Mouse (Mus musculus) heart, embryonic 14.5 days (tissue): Measurements from ENCODE around the gene Rtn4. TPM values are rescaled to one million over a fixed set of nuclear protein-coding genes. Genes with fewer than 3 reads are reported as not detected.

Source experiments
- ATAC-seq: fragments of 200-750 bp; cut with Nextera tagmentation; 2 replicates; pipeline ENCODE4 v1.8.0; 2017; ENCODE audit warnings: low read depth, moderate TSS enrichment; ENCODE audit not compliant: insufficient number of reproducible peaks, insufficient read depth, low FRiP score
- H3K27ac ChIP-seq, 2 experiments: fragments of 200-500 bp in 1 of 2; fragments of 300-500 bp in 1 of 2; sonication (generic) in 1 of 2; replicated peaks in 1 of 2; 2 replicates each; pipeline ENCODE4 v1.5.1; 2012 to 2014; ENCODE audit warnings: low read depth in 2 of 2, low read length in 2 of 2, control low read depth in 1 of 2, mild to moderate bottlenecking in 1 of 2, mixed read lengths in 1 of 2; ENCODE audit not compliant: control insufficient read depth in 1 of 2, insufficient read depth in 1 of 2
- H3K27me3 ChIP-seq: fragments of 300-500 bp; sonication (generic); 2 replicates; pipeline ENCODE4 v1.6.1; 2014; ENCODE audit warnings: mild to moderate bottlenecking, low read length, control low read depth; ENCODE audit not compliant: control insufficient read depth, insufficient read depth
- H3K36me3 ChIP-seq: fragments of 300-500 bp; sonication (generic); 2 replicates; pipeline ENCODE4 v1.6.1; 2014; ENCODE audit warnings: mild to moderate bottlenecking, control low read depth, low read length, mixed read lengths; ENCODE audit not compliant: control insufficient read depth, insufficient read depth
- H3K4me1 ChIP-seq, 2 experiments: fragments of 200-500 bp in 1 of 2; fragments of 300-500 bp in 1 of 2; sonication (generic) in 1 of 2; 2 replicates each; pipeline ENCODE4 v1.6.1; 2012 to 2014; ENCODE audit warnings: low read length in 2 of 2, control low read depth in 1 of 2, mixed read lengths in 1 of 2; ENCODE audit not compliant: control insufficient read depth in 2 of 2, insufficient read depth in 2 of 2
- H3K4me2 ChIP-seq: fragments of 300-500 bp; sonication (generic); 2 replicates; pipeline ENCODE4 v1.6.1; 2014; ENCODE audit warnings: mild to moderate bottlenecking, low read length
- H3K4me3 ChIP-seq, 2 experiments: fragments of 200-500 bp in 1 of 2; fragments of 300-500 bp in 1 of 2; sonication (generic) in 1 of 2; 2 replicates each; pipeline ENCODE4 v1.5.1; 2012 to 2014; ENCODE audit warnings: low read length in 2 of 2, mild to moderate bottlenecking in 2 of 2, control low read depth in 1 of 2, low read depth in 1 of 2, moderate library complexity in 1 of 2; ENCODE audit not compliant: control insufficient read depth in 1 of 2, insufficient read depth in 1 of 2
- H3K9ac ChIP-seq: fragments of 300-500 bp; sonication (generic); 2 replicates; pipeline ENCODE4 v1.6.1; 2014; ENCODE audit warnings: mild to moderate bottlenecking, low read length
- H3K9me3 ChIP-seq: fragments of 300-500 bp; sonication (generic); 2 replicates; pipeline ENCODE4 v1.6.1; 2016; ENCODE audit warnings: low read length, control low read depth; ENCODE audit not compliant: control insufficient read depth
- WGBS: fragments of 180-500 bp; shearing (Covaris S2); extraction: QIAGEN DNeasy Blood & Tissue Kit; methylation state at CpG from one replicate; pipeline ENCODE4 v1.1.7; 2014; 5-methylcytosine and 5-hydroxymethylcytosine counted together
- polyA plus RNA-seq: library from polyadenylated mRNA; unstranded; fragments of >200 nt; fragmentation: Nextera tagmentation; extraction: Ambion mirVana; gene quantifications from 2 replicates; pipeline ENCODE4 v1.2.1, GENCODE M21; 2014

Gene Rtn4
- polyA plus RNA-seq, 1 experiment from 2014 or later: 68.3 TPM

- H3K4me2 ChIP-seq: no peak overlapping the region
- H3K27ac ChIP-seq: no peak overlapping the region
- H3K4me3 ChIP-seq: no peak overlapping the region
- H3K36me3 ChIP-seq: no peaks in the 10 kb centered on the region
- peaks cover 12 to 35% of the 10 kb centered on the region in 2 experiments for H3K4me1 ChIP-seq
- no peak overlapping the region for H3K9ac ChIP-seq
- ATAC-seq: no peak
- no peaks in the 10 kb centered on the region for H3K9me3 ChIP-seq
- 70% methylated on average over 2 of the region's 2 CpGs for WGBS
- H3K27me3 ChIP-seq: no peaks in the 10 kb centered on the region
Observed at GRCm38 (mm10) chr11:29774760-29775159, 82.0 kb downstream of the Rtn4 start.

- H3K4me3 ChIP-seq: no peak overlapping the region
- H3K4me1 ChIP-seq: peaks cover 8 to 16% of the 10 kb centered on the region in 2 experiments
- peak; percentile 89 for ATAC-seq
- no peaks in the 10 kb centered on the region for H3K27me3 ChIP-seq
- no peaks in the 10 kb centered on the region for H3K36me3 ChIP-seq
- H3K4me2 ChIP-seq: no peak overlapping the region
- no peak overlapping the region for H3K9ac ChIP-seq
- peak overlapping the region; percentile 80 to 88 for H3K27ac ChIP-seq
- H3K9me3 ChIP-seq: no peaks in the 10 kb centered on the region
Observed at GRCm38 (mm10) chr11:29777964-29778363, 85.2 kb downstream of the Rtn4 start.

- 82% methylated on average over 3 of the region's 3 CpGs for WGBS
- Histone ChIP-seq H3K4me3 (no peak overlapping the region), H3K27me3 (no peaks in the 10 kb centered on the region), H3K36me3 (no peaks in the 10 kb centered on the region), H3K9ac (no peak overlapping the region), H3K4me1 (peaks cover 8 to 16% of the 10 kb centered on the region in 2 experiments), H3K4me2 (no peak overlapping the region), H3K27ac (peak overlapping the region; percentile 60 to 88; a peak in 3 of 4 replicates), H3K9me3 (no peaks in the 10 kb centered on the region)
- ATAC-seq: no peak
Observed at GRCm38 (mm10) chr11:29778936-29779335, 86.2 kb downstream of the Rtn4 start.

- peaks cover 5 to 11% of the 10 kb centered on the region in 2 experiments for H3K4me1 ChIP-seq
- ATAC-seq: no peak
- WGBS: 60% methylated on average over 2 of the region's 2 CpGs
- H3K9ac ChIP-seq: no peak overlapping the region
- H3K27ac ChIP-seq: no peak overlapping the region
- no peaks in the 10 kb centered on the region for H3K27me3 ChIP-seq
- no peaks in the 10 kb centered on the region for H3K36me3 ChIP-seq
- no peak overlapping the region for H3K4me2 ChIP-seq
- H3K4me3 ChIP-seq: no peak overlapping the region
- H3K9me3 ChIP-seq: no peaks in the 10 kb centered on the region
Observed at GRCm38 (mm10) chr11:29779409-29780026, 86.8 kb downstream of the Rtn4 start.

- Histone ChIP-seq H3K27me3 (no peaks in the 10 kb centered on the region), H3K36me3 (no peaks in the 10 kb centered on the region), H3K4me1 (peaks cover 2% of the 10 kb centered on the region in 2 experiments; a peak in 2 of 4 replicates), H3K4me3 (no peak overlapping the region), H3K9ac (no peak overlapping the region), H3K9me3 (no peaks in the 10 kb centered on the region), H3K4me2 (no peak overlapping the region), H3K27ac (no peak overlapping the region)
- no peak for ATAC-seq
- 82% methylated on average over 6 of the region's 6 CpGs for WGBS
Observed at GRCm38 (mm10) chr11:29786583-29787219, 94.0 kb downstream of the Rtn4 start.

GRCm38 (mm10) chr11:29787473-29787872 is 94.7 kb downstream of the Rtn4 start:
- no peaks in the 10 kb centered on the region for H3K27me3 ChIP-seq
- no peaks in the 10 kb centered on the region for H3K36me3 ChIP-seq
- H3K27ac ChIP-seq: no peak overlapping the region
- ATAC-seq: no peak
- H3K4me1 ChIP-seq: peaks cover 2% of the 10 kb centered on the region in 2 experiments; a peak in 2 of 4 replicates
- H3K4me3 ChIP-seq: no peak overlapping the region
- no peak overlapping the region for H3K4me2 ChIP-seq
- H3K9ac ChIP-seq: no peak overlapping the region
- 21% methylated on average over 5 of the region's 5 CpGs for WGBS
- H3K9me3 ChIP-seq: no peaks in the 10 kb centered on the region

- Histone ChIP-seq H3K27me3 (no peaks in the 10 kb centered on the region), H3K9ac (no peak overlapping the region), H3K36me3 (no peaks in the 10 kb centered on the region), H3K9me3 (no peaks in the 10 kb centered on the region), H3K4me3 (no peak overlapping the region), H3K27ac (no peak overlapping the region), H3K4me1 (peaks cover 2% of the 10 kb centered on the region in 2 experiments; a peak in 2 of 4 replicates), H3K4me2 (no peak overlapping the region)
- no peak for ATAC-seq
- WGBS: 69% methylated on average over 1 of the region's 1 CpGs
Observed at GRCm38 (mm10) chr11:29788499-29788898, 95.8 kb downstream of the Rtn4 start.
